ENCODE assay signal across 24 mouse cellular contexts in genomic region chr2:8975635-8976034, GRCm38 (mm10).
"Had no signal": no experiment of that assay in that cellular context is flagged by ENCODE, and none has a peak within 500 bp of the region (broad histone marks: within the 10 kb centered on the region; RNA-seq: fewer than 3 reads in every experiment).

No protein-coding gene starts in this region.

- H3K9me3 ChIP-seq: heart, embryonic 10.5 days; heart, embryonic 12.5 days; hindbrain, embryonic 10.5 days; hindbrain, embryonic 12.5 days; intestine, embryonic 15.5 days; limb, embryonic 10.5 days; limb, embryonic 12.5 days; liver, embryonic 13.5 days; liver, embryonic 15.5 days had no signal

- H3K4me3 ChIP-seq: heart, embryonic 10.5 days; heart, embryonic 12.5 days; hindbrain, embryonic 10.5 days; hindbrain, embryonic 12.5 days; intestine, embryonic 15.5 days; layer of hippocampus, adult 2 months; left cerebral cortex, adult 2 months; limb, embryonic 10.5 days; limb, embryonic 12.5 days; liver, embryonic 13.5 days; liver, embryonic 15.5 days had no signal

- H3K4me2 ChIP-seq: heart, embryonic 12.5 days; hindbrain, embryonic 12.5 days; hindbrain, embryonic 14.5 days; intestine, embryonic 15.5 days; limb, embryonic 12.5 days; liver, embryonic 11.5 days; liver, embryonic 13.5 days; liver, embryonic 15.5 days had no signal

- DNase-seq: gastrocnemius, postnatal 14 days; gastrocnemius, postnatal 36 days; heart, adult 18-20 months; heart, postnatal 10 days; heart, postnatal 4 days; kidney, adult 18-20 months; kidney, postnatal 14 days; liver; liver, embryonic 13.5 days had no signal

- H3K9ac ChIP-seq: heart, embryonic 12.5 days; hindbrain, embryonic 12.5 days; hindbrain, embryonic 14.5 days; intestine, embryonic 15.5 days; limb, embryonic 12.5 days; liver, embryonic 13.5 days; liver, embryonic 15.5 days had no signal

- ATAC-seq: hindbrain, embryonic 16.5 days; inflammation-experienced regulatory T-cells, adult 6 months; intestine, embryonic 15.5 days; intestine, postnatal 0 days had no signal

- H3K27ac ChIP-seq: heart, embryonic 10.5 days; hindbrain, embryonic 10.5 days; hindbrain, embryonic 12.5 days; hindbrain, embryonic 14.5 days; intestine, embryonic 15.5 days; layer of hippocampus, adult 2 months; left cerebral cortex, adult 2 months; limb, embryonic 10.5 days; limb, embryonic 12.5 days; liver, embryonic 13.5 days; liver, embryonic 15.5 days had no signal

- H3K36me3 ChIP-seq: heart, embryonic 10.5 days; heart, embryonic 12.5 days; hindbrain, embryonic 10.5 days; hindbrain, embryonic 12.5 days; intestine, embryonic 15.5 days; limb, embryonic 10.5 days; limb, embryonic 12.5 days; liver, embryonic 13.5 days; liver, embryonic 15.5 days had no signal

- H3K4me1 ChIP-seq: heart, embryonic 10.5 days; heart, embryonic 12.5 days; hindbrain, embryonic 10.5 days; hindbrain, embryonic 12.5 days; intestine, embryonic 15.5 days; limb, embryonic 10.5 days; limb, embryonic 12.5 days; liver, embryonic 13.5 days; liver, embryonic 15.5 days had no signal

- H3K27me3 ChIP-seq: heart, embryonic 12.5 days; hindbrain, embryonic 12.5 days; intestine, embryonic 15.5 days; limb, embryonic 12.5 days; liver, embryonic 13.5 days; liver, embryonic 15.5 days had no signal
